Mouse (Mus musculus): ENCODE data around the gene Cwc27.

Gene Cwc27

GRCm38 (mm10) chr13:104763193-104763592 lies 53.7 kb downstream of the Cwc27 start:
- no peak for DNase-seq

DNA sequence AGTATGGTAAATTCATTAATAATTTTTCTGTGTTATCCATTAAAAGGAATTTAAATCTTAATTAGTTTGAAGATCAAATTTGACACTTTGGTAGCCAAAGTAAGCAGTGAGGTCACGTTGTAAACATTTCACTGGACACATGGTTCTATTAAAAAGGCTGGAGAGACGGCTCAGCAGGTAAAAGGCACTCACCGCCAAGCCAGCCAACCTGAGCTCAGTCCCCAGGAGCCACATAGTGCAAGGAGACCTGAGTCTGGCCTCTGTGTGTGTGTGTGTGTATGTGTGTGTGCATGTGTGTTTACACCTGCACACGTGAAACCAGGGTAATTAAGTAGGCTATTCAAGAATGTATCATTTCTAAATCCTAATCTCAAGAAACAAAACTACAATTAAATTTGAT lies 54.5 kb downstream of the Cwc27 start:
- no peak for DNase-seq

DNA sequence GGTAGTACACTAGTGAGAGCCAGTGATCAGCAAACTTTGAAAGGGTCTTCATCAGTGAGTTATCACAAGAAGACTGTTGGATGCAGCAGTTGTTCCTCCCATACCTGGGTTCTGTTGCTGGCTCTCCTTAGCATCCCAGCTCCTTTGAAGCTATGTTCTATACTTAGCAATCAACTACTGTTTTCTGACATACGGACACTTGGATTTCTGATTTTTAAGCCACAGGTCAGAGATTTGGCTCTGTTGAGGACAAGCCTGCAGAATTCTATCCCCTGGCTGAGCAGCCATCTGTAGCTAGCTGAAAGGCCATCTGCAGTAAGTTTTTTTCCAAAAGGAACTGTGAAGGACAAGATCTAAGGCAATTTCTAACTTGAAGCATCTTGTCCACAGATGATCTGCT lies 57.6 kb downstream of the Cwc27 start:
- no peak for DNase-seq

DNA sequence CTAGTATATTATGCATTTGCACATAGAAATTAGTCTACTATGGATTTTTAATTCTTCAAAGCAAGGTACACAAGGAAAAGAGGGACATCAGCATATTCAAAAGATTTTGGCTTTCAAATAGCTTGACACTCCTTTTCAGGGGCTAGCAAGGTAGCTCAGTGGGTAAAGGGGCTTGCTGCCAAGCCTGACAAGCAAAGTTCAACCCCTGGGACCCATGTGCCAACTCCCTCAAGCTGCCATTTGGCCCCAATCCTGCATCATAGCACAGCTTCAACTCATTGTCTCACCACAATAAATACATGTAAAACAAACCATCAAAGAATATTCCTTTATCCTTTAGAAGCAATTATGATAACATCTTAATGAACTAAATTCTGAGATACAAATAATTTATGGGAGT lies 69.9 kb downstream of the Cwc27 start:
- no peak for DNase-seq

DNA sequence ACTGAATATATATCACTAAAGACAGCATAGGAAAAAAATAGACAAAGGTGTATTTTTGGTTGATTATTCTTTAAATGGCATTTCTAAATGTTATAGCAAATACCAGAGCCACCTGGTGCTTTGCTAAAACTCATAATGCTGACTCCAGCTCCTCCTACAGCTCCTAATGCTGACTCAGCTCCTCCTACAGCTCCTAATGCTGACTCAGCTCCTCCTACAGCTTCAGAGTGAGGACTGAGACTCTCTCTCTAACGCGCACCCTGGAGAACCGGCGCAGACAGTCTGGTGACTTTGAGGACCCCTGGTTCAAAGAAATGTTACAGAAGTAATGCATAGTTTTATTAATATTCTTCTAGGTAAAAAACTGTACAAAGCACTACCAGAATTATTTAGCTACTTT lies 74.1 kb downstream of the Cwc27 start:
- no peak for DNase-seq

DNA sequence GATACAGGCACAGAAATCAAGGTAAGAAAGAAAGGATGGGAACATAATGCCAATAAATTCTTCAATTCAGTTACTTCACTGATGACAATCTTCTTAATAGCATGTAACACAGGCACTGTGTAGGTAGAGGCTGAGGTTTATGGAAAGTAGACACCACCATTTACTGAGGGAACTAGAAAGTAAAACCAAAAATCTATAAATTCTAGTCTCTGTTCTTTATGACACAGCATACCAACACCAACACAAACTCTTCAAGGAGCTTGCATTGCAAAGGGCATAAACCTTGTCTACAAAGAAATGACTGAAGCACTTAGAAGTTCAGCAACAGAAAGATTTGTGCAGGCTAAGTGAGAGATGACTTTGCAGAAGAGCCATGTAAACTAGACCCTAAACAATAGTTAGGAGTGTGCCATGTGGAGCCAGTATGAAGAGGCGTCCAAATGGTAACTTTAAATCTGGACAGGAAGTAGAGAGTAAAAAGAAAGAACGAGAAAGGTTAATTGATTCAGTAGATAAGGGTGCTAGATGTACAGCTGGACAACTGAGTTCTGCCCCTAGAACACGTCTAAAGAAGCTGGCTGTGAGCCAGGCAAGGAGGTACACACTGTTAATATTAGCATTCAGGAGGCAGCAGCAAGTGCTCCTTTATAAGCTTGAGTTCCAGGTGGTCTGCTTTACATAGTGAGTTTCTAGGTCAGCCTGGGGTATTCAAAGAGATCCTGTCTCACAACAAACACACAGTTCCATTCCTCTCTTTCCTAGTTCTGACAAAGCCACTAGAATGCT lies 87.5 kb downstream of the Cwc27 start:
- no peak for DNase-seq

GRCm38 (mm10) chr13:104727681-104728080 lies 89.3 kb downstream of the Cwc27 start:
- no peak for DNase-seq

DNA sequence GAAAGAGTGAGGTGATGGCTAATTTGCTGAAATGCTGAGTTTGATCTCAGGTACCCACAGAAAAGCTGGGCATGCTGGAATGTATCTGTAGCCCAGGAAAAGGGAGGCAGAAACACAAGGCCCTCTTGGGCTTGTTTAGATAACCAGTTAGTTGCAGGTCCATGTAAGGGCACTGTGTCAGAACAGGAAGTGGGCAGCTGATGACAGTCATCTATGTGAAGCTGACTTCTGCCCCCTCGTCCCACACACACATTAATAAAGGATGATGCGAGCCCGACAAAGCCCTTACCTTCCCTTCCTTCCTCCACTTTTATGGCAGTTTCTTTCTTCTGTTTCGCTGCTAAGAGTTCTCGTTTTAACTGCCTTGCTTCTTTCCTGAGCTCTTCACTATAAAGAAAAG lies 96.8 kb downstream of the Cwc27 start:
- no peak for DNase-seq

GRCm38 (mm10) chr13:104694612-104695355 lies 122.2 kb downstream of the Cwc27 start:
- peak; percentile 5 for DNase-seq

GRCm38 (mm10) chr13:104692710-104693109 lies 124.2 kb downstream of the Cwc27 start:
- DNase-seq: no peak

- no peak for DNase-seq
These were observed 131.4 kb downstream of the Cwc27 start for GRCm38 (mm10) chr13:104685537-104685936.

DNA sequence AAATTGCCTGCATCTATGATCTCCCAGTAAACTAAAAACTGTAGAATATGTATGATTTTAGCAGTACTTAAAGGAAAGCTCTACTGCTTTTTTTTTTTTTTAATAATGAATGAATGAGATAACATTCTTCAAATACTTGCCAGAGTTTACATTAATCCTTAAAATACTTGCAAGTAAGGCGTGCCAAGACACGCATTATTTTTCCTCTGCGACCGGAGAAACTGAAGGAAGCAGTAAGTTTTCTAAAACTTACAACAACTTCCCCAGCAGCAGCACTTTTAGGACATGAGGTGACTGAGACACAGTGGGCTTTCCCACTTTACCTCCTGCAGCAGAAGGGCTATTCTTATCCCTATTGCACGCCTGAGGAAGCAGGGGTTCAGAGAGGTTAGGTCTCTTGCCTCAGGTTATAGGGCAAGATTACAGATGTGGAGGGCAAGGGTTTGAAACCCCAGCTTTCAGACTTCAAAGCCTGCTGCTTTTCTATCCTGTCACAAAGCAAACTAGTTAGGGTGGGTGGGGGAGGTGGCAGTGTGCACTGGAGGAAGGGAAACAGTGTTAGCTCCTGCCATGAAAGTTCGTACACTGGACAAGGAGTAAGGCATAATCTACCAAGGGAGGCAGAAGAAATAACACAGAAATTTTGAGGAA lies 132.5 kb downstream of the Cwc27 start:
- no peak for DNase-seq

- DNase-seq: no peak
These were observed 135.7 kb downstream of the Cwc27 start for GRCm38 (mm10) chr13:104681212-104681611.

DNA sequence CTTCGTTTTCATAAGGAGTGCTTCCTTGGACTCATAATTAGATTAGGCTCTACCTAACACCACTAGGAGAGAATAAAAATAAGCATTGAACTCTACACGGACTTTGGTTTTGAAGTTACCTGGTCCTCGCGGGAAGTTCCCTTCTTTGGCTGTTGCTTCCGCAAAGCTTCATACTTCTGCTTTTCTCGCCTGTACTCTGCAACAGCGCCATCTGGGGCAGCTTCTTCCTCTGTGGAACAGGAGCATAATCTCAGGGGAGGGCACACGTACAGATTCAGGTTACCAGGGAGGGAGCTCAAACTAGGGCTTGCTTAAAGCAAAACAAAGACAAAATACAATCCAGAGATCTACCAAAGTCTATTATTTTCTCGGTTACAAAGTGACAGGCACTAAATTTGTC lies 155.8 kb downstream of the Cwc27 start:
- no peak for DNase-seq

- DNase-seq: no peak
These were observed 156.8 kb downstream of the Cwc27 start for GRCm38 (mm10) chr13:104660042-104660680.

- no peak for DNase-seq
These were observed 160.2 kb downstream of the Cwc27 start for GRCm38 (mm10) chr13:104656666-104657272.

GRCm38 (mm10) chr13:104655137-104655536 lies 161.8 kb downstream of the Cwc27 start:
- DNase-seq: no peak

- DNase-seq: no peak
These were observed 165.2 kb downstream of the Cwc27 start for GRCm38 (mm10) chr13:104651763-104652162.

DNA sequence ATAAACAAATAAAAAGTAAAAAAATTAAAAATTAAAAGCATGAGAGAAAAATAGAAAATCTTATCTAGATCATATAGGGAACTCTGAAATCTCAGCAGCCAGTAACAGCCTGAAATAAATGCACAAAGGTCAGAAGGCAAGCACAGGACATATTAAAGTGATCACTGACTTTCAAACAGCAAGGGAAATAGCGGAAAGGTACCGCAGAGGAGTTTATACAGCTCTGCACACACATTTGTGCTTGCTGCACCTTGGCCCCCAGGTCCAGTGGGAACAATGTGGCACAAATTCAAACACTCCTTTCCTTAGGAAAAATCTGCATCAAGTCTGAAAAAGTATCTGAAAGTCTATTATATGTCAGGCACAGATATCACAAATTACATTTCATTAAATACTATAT lies 166.3 kb downstream of the Cwc27 start:
- DNase-seq: no peak

DNA sequence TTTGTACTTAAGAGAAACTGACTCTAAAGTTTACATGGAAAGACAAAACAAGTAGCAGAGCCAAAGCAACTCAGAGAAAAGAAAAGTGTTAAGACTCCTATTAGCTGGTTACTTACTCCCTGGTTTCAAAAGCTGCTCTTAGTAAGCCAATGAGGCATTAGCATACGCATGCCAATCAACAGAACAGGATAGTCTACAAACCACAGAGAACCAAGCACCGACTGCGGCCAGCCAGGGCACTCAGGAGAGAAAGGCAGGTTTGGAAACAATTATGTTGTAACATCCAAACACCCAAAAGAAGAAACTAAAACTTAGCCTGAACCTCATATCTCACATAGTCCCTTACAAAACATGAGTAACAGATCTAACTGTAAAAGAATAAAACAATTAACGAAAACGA lies 166.8 kb downstream of the Cwc27 start:
- no peak for DNase-seq

DNA sequence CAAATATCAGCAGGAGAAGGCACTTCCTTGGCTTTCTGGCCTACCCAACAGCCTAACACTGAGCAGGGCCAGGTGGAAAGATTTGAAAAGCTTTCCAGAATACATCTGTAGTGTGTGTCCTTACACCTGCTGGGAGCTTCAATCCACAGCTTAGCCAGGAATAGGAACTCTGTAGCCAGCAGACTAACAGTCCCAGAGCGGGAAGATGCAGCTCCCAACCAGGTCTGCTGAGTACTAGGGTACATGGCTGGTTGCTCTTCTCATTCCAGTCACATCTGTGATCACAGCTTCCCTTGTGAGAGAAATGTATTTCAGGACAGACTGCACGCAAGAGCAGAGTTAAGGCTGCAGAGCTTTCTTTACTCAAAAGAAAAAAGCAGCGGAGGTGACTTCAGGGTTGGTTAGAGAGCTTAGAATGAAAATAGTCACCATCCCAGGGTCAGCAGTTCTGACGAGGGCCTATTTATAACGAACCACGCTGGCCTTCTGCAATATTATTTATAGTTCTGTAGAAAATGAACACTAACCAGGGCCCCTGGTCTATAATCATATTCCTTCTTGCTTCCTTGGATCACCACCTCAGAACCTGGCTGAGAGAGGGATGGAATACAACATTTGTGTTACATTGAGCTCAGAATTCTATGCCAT lies 171.0 kb downstream of the Cwc27 start:
- no peak for DNase-seq

DNA sequence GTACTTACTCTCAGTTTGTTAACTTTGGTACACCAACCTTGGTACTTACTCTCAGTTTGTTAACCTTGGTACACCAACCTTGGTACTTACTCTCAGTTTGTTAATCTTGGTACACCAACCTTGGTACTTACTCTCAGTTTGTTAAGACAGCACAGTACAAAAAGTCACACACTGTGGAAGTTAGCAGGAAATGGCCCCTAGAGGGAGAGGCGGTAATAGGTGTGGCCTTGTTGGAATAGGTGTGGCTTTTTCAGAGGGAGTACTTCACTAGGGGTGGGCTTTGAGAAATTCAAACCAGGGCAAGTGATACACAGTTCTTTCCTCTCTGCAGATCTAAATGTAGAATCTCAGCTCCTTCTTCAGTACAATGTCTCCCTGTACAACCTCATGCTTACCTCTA lies 172.8 kb downstream of the Cwc27 start:
- DNase-seq: no peak
